Mouse (Mus musculus): Measurements from ENCODE around the gene Gm11938. TPM values are rescaled to one million over a fixed set of nuclear protein-coding genes. Genes with fewer than 3 reads are reported as not detected.

Gene Gm11938
- total and polyA plus RNA-seq, 2 experiments from 2014 or later, result not detected

- 97% methylated on average over 7 of the region's 7 CpGs for WGBS
- no peaks in the 10 kb centered on the region for H3K36me3 ChIP-seq (ENCODE audit: insufficient read depth, low read length)
- TF ChIP-seq CTCF (IDR thresholded peaks at IDR 0.05), result no peak
Measured at GRCm38 (mm10) chr11:99566530-99566929, 36.6 kb downstream of the Gm11938 start, which contains the start of gene Krtap3-1. Gene Krtap3-1 (minus strand): TSS chr11:99566630.

GRCm38 (mm10) chr11:99562580-99562979 lies 40.5 kb downstream of the Gm11938 start:
- 84% methylated on average over 6 of the region's 6 CpGs for WGBS
- Histone ChIP-seq H3K4me2 (ENCODE audit: low read depth, low read length, poor library complexity, severe bottlenecking) (no peak overlapping the region), H3K4me3 (ENCODE audit: low read depth, low read length) (no peak overlapping the region), H3K4me1 (ENCODE audit: insufficient read depth, low read length) (no peaks in the 10 kb centered on the region), H3K9ac (replicated peaks; ENCODE audit: low read length, poor library complexity, severe bottlenecking) (no peak overlapping the region), H3K27ac (ENCODE audit: low read depth, low read length) (no peak overlapping the region), H3K9me3 (ENCODE audit: low read length) (no peaks in the 10 kb centered on the region), H3K36me3 (ENCODE audit: insufficient read depth, low read length) (no peaks in the 10 kb centered on the region), H3K27me3 (ENCODE audit: insufficient read depth, low read length) (no peaks in the 10 kb centered on the region)
- DNase-seq (ENCODE audit: low spot score) (no peak), ATAC-seq (ENCODE audit: low FRiP score) (no peak)
- TF ChIP-seq CTCF (IDR thresholded peaks at IDR 0.05), result no peak

More at GRCm38 (mm10) chr11:99566530-99566929, 36.6 kb downstream of the Gm11938 start, which contains the start of gene Krtap3-1:
- no peak for ATAC-seq (ENCODE audit: low FRiP score)
- Histone ChIP-seq H3K9me3 (ENCODE audit: low read length) (no peaks in the 10 kb centered on the region), H3K27me3 (ENCODE audit: insufficient read depth, low read length) (no peaks in the 10 kb centered on the region), H3K27ac (ENCODE audit: low read depth, low read length) (no peak within 1 kb of the TSS), H3K4me2 (ENCODE audit: low read depth, low read length, poor library complexity, severe bottlenecking) (no peak within 1 kb of the TSS), H3K4me1 (ENCODE audit: insufficient read depth, low read length) (no peaks in the 10 kb centered on the region), H3K9ac (replicated peaks; ENCODE audit: low read length, poor library complexity, severe bottlenecking) (no peak within 1 kb of the TSS), H3K4me3 (ENCODE audit: low read depth, low read length) (no peak within 1 kb of the TSS)
- no peak for DNase-seq (ENCODE audit: low spot score)

- no peak within 1 kb of the TSS for H3K9ac ChIP-seq (replicated peaks; ENCODE audit: low read length, poor library complexity, severe bottlenecking)
- WGBS, result 90% methylated on average over 9 of the region's 9 CpGs
- no peaks in the 10 kb centered on the region for H3K27me3 ChIP-seq (ENCODE audit: insufficient read depth, low read length)
- H3K36me3 ChIP-seq (ENCODE audit: insufficient read depth, low read length), result no peaks in the 10 kb centered on the region
- no peak within 1 kb of the TSS for H3K4me3 ChIP-seq (ENCODE audit: low read depth, low read length)
- no peak within 1 kb of the TSS for H3K27ac ChIP-seq (ENCODE audit: low read depth, low read length)
- H3K9me3 ChIP-seq (ENCODE audit: low read length), result no peaks in the 10 kb centered on the region
- H3K4me1 ChIP-seq (ENCODE audit: insufficient read depth, low read length), result no peaks in the 10 kb centered on the region
- H3K4me2 ChIP-seq (ENCODE audit: low read depth, low read length, poor library complexity, severe bottlenecking), result no peak within 1 kb of the TSS
- no peak for TF ChIP-seq CTCF (IDR thresholded peaks at IDR 0.05)
- DNase-seq (ENCODE audit: low spot score) (no peak), ATAC-seq (ENCODE audit: low FRiP score) (no peak)
Measured at GRCm38 (mm10) chr11:99559366-99559765, 43.7 kb downstream of the Gm11938 start, which contains the start of gene Gm11939. Gene Gm11939 (minus strand): TSS chr11:99559466.

GRCm38 (mm10) chr11:99557976-99558745 lies 44.9 kb downstream of the Gm11938 start:
- H3K9ac ChIP-seq (replicated peaks; ENCODE audit: low read length, poor library complexity, severe bottlenecking), result no peak overlapping the region
- H3K27ac ChIP-seq (ENCODE audit: low read depth, low read length), result no peak overlapping the region
- 85% methylated on average over 3 of the region's 3 CpGs for WGBS
- no peaks in the 10 kb centered on the region for H3K4me1 ChIP-seq (ENCODE audit: insufficient read depth, low read length)
- no peaks in the 10 kb centered on the region for H3K36me3 ChIP-seq (ENCODE audit: insufficient read depth, low read length)
- H3K9me3 ChIP-seq (ENCODE audit: low read length), result no peaks in the 10 kb centered on the region
- no peak for TF ChIP-seq CTCF (IDR thresholded peaks at IDR 0.05)
- H3K4me3 ChIP-seq (ENCODE audit: low read depth, low read length), result no peak overlapping the region
- ATAC-seq (ENCODE audit: low FRiP score), result no peak
- H3K4me2 ChIP-seq (ENCODE audit: low read depth, low read length, poor library complexity, severe bottlenecking), result no peak overlapping the region
- no peak for DNase-seq (ENCODE audit: low spot score)
- no peaks in the 10 kb centered on the region for H3K27me3 ChIP-seq (ENCODE audit: insufficient read depth, low read length)

- Histone ChIP-seq H3K4me3 (ENCODE audit: low read depth, low read length) (no peak within 1 kb of the TSS), H3K4me1 (ENCODE audit: insufficient read depth, low read length) (no peaks in the 10 kb centered on the region), H3K9ac (replicated peaks; ENCODE audit: low read length, poor library complexity, severe bottlenecking) (no peak within 1 kb of the TSS), H3K27me3 (ENCODE audit: insufficient read depth, low read length) (no peaks in the 10 kb centered on the region), H3K4me2 (ENCODE audit: low read depth, low read length, poor library complexity, severe bottlenecking) (no peak within 1 kb of the TSS), H3K36me3 (ENCODE audit: insufficient read depth, low read length) (no peaks in the 10 kb centered on the region), H3K27ac (ENCODE audit: low read depth, low read length) (no peak within 1 kb of the TSS), H3K9me3 (ENCODE audit: low read length) (no peaks in the 10 kb centered on the region)
- TF ChIP-seq CTCF (IDR thresholded peaks at IDR 0.05), result no peak
- 90% methylated on average over 2 of the region's 2 CpGs for WGBS
- DNase-seq (ENCODE audit: low spot score) (no peak), ATAC-seq (ENCODE audit: low FRiP score) (no peak)
Measured at GRCm38 (mm10) chr11:99556753-99557152, 46.4 kb downstream of the Gm11938 start, which contains the start of gene Krtap3-2. Gene Krtap3-2 (minus strand): TSS chr11:99556853.

- H3K9ac ChIP-seq (replicated peaks; ENCODE audit: low read length, poor library complexity, severe bottlenecking), result no peak overlapping the region
- WGBS, result 86% methylated on average over 2 of the region's 2 CpGs
- ATAC-seq (ENCODE audit: low FRiP score), result no peak
Measured at GRCm38 (mm10) chr11:99556195-99556594, 46.9 kb downstream of the Gm11938 start.

More at GRCm38 (mm10) chr11:99556195-99556594, 46.9 kb downstream of the Gm11938 start:
- Histone ChIP-seq H3K27me3 (ENCODE audit: insufficient read depth, low read length) (no peaks in the 10 kb centered on the region), H3K27ac (ENCODE audit: low read depth, low read length) (no peak overlapping the region), H3K36me3 (ENCODE audit: insufficient read depth, low read length) (no peaks in the 10 kb centered on the region), H3K4me2 (ENCODE audit: low read depth, low read length, poor library complexity, severe bottlenecking) (no peak overlapping the region), H3K4me1 (ENCODE audit: insufficient read depth, low read length) (no peaks in the 10 kb centered on the region), H3K9me3 (ENCODE audit: low read length) (no peaks in the 10 kb centered on the region), H3K4me3 (ENCODE audit: low read depth, low read length) (no peak overlapping the region)
- TF ChIP-seq CTCF (IDR thresholded peaks at IDR 0.05), result no peak
- DNase-seq (ENCODE audit: low spot score), result no peak

Other genes starting within 250 kb of the Gm11938 start
Only the 30 nearest of the 36 such genes appear.
- 2.0 TPM in 1 of 2 replicates, not detected in the other for gene Krt12, start 181.0 kb downstream of the Gm11938 start, total RNA-seq (2014; rRNA removed)
- 0.21 and 0.31 TPM in 2 replicates for gene Krt12, start 181.0 kb downstream of the Gm11938 start, polyA plus RNA-seq (2015; fragmentation: Nextera tagmentation; extraction: Ambion mirVana)
- not detected in 2 replicates for gene Krt20, start 165.2 kb downstream of the Gm11938 start, total RNA-seq (2014; rRNA removed)
- 0.13 and 0.36 TPM in 2 replicates for gene Krt20, start 165.2 kb downstream of the Gm11938 start, polyA plus RNA-seq (2015; fragmentation: Nextera tagmentation; extraction: Ambion mirVana)
- 0.16 TPM in 1 of 2 replicates, not detected in the other for gene Krt23, start 110.2 kb downstream of the Gm11938 start, total RNA-seq (2014; rRNA removed)
- 0.32 TPM in 1 of 2 replicates, not detected in the other for gene Krt23, start 110.2 kb downstream of the Gm11938 start, polyA plus RNA-seq (2015; fragmentation: Nextera tagmentation; extraction: Ambion mirVana)
- not detected in 2 replicates for gene Krt39, start 82.0 kb downstream of the Gm11938 start, total RNA-seq (2014; rRNA removed)
- gene Krt39, start 82.0 kb downstream of the Gm11938 start, polyA plus RNA-seq (2015; fragmentation: Nextera tagmentation; extraction: Ambion mirVana), result not detected in 2 replicates
- not detected in 2 replicates for gene Krt40, start 60.1 kb downstream of the Gm11938 start, total RNA-seq (2014; rRNA removed)
- not detected in 2 replicates for gene Krt40, start 60.1 kb downstream of the Gm11938 start, polyA plus RNA-seq (2015; fragmentation: Nextera tagmentation; extraction: Ambion mirVana)
- not detected in 2 replicates for gene Krtap3-3, start 52.4 kb downstream of the Gm11938 start, total RNA-seq (2014; rRNA removed)
- gene Krtap3-3, start 52.4 kb downstream of the Gm11938 start, polyA plus RNA-seq (2015; fragmentation: Nextera tagmentation; extraction: Ambion mirVana), result not detected in 2 replicates
- not detected in 2 replicates for gene Krtap3-2, start 46.5 kb downstream of the Gm11938 start, total RNA-seq (2014; rRNA removed)
- not detected in 2 replicates for gene Krtap3-2, start 46.5 kb downstream of the Gm11938 start, polyA plus RNA-seq (2015; fragmentation: Nextera tagmentation; extraction: Ambion mirVana)
- gene Gm11939, start 43.8 kb downstream of the Gm11938 start, total RNA-seq (2014; rRNA removed), result not detected in 2 replicates
- gene Gm11939, start 43.8 kb downstream of the Gm11938 start, polyA plus RNA-seq (2015; fragmentation: Nextera tagmentation; extraction: Ambion mirVana), result not detected in 2 replicates
- gene Krtap3-1, start 36.7 kb downstream of the Gm11938 start, total RNA-seq (2014; rRNA removed), result not detected in 2 replicates
- not detected in 2 replicates for gene Krtap3-1, start 36.7 kb downstream of the Gm11938 start, polyA plus RNA-seq (2015; fragmentation: Nextera tagmentation; extraction: Ambion mirVana)
- not detected in 2 replicates for gene Krtap1-5, start 22.3 kb downstream of the Gm11938 start, total RNA-seq (2014; rRNA removed)
- gene Krtap1-5, start 22.3 kb downstream of the Gm11938 start, polyA plus RNA-seq (2015; fragmentation: Nextera tagmentation; extraction: Ambion mirVana), result not detected in 2 replicates
- not detected in 2 replicates for gene Krtap1-4, start 19.7 kb downstream of the Gm11938 start, total RNA-seq (2014; rRNA removed)
- not detected in 2 replicates for gene Krtap1-4, start 19.7 kb downstream of the Gm11938 start, polyA plus RNA-seq (2015; fragmentation: Nextera tagmentation; extraction: Ambion mirVana)
- gene Krtap1-3, start 12.0 kb downstream of the Gm11938 start, total RNA-seq (2014; rRNA removed), result not detected in 2 replicates
- not detected in 2 replicates for gene Krtap1-3, start 12.0 kb downstream of the Gm11938 start, polyA plus RNA-seq (2015; fragmentation: Nextera tagmentation; extraction: Ambion mirVana)
- gene Krtap9-3, start 5.2 kb downstream of the Gm11938 start, total RNA-seq (2014; rRNA removed), result not detected in 2 replicates
- not detected in 2 replicates for gene Krtap9-3, start 5.2 kb downstream of the Gm11938 start, polyA plus RNA-seq (2015; fragmentation: Nextera tagmentation; extraction: Ambion mirVana)
- gene Gm11937, start 6.9 kb upstream of the Gm11938 start, total RNA-seq (2014; rRNA removed), result not detected in 2 replicates
- not detected in 2 replicates for gene Gm11937, start 6.9 kb upstream of the Gm11938 start, polyA plus RNA-seq (2015; fragmentation: Nextera tagmentation; extraction: Ambion mirVana)
- not detected in 2 replicates for gene Krtap2-4, start 11.5 kb upstream of the Gm11938 start, total RNA-seq (2014; rRNA removed)
- not detected in 2 replicates for gene Krtap2-4, start 11.5 kb upstream of the Gm11938 start, polyA plus RNA-seq (2015; fragmentation: Nextera tagmentation; extraction: Ambion mirVana)
- gene Gm11562, start 17.1 kb upstream of the Gm11938 start, total RNA-seq (2014; rRNA removed), result not detected in 2 replicates
- not detected in 2 replicates for gene Gm11562, start 17.1 kb upstream of the Gm11938 start, polyA plus RNA-seq (2015; fragmentation: Nextera tagmentation; extraction: Ambion mirVana)
- not detected in 2 replicates for gene Krtap4-1, start 24.9 kb upstream of the Gm11938 start, total RNA-seq (2014; rRNA removed)
- not detected in 2 replicates for gene Krtap4-1, start 24.9 kb upstream of the Gm11938 start, polyA plus RNA-seq (2015; fragmentation: Nextera tagmentation; extraction: Ambion mirVana)
- gene Krtap4-2, start 31.8 kb upstream of the Gm11938 start, total RNA-seq (2014; rRNA removed), result not detected in 2 replicates
- not detected in 2 replicates for gene Krtap4-2, start 31.8 kb upstream of the Gm11938 start, polyA plus RNA-seq (2015; fragmentation: Nextera tagmentation; extraction: Ambion mirVana)
- gene Krtap4-7, start 40.8 kb upstream of the Gm11938 start, total RNA-seq (2014; rRNA removed), result not detected in 2 replicates
- not detected in 2 replicates for gene Krtap4-7, start 40.8 kb upstream of the Gm11938 start, polyA plus RNA-seq (2015; fragmentation: Nextera tagmentation; extraction: Ambion mirVana)
- not detected in 2 replicates for gene Gm11555, start 46.9 kb upstream of the Gm11938 start, total RNA-seq (2014; rRNA removed)
- not detected in 2 replicates for gene Gm11555, start 46.9 kb upstream of the Gm11938 start, polyA plus RNA-seq (2015; fragmentation: Nextera tagmentation; extraction: Ambion mirVana)
- gene Gm11563, start 55.7 kb upstream of the Gm11938 start, total RNA-seq (2014; rRNA removed), result not detected in 2 replicates
- gene Gm11563, start 55.7 kb upstream of the Gm11938 start, polyA plus RNA-seq (2015; fragmentation: Nextera tagmentation; extraction: Ambion mirVana), result not detected in 2 replicates
- not detected in 2 replicates for gene Krtap4-6, start 62.7 kb upstream of the Gm11938 start, total RNA-seq (2014; rRNA removed)
- not detected in 2 replicates for gene Krtap4-6, start 62.7 kb upstream of the Gm11938 start, polyA plus RNA-seq (2015; fragmentation: Nextera tagmentation; extraction: Ambion mirVana)
- not detected in 2 replicates for gene Gm14190, start 87.4 kb upstream of the Gm11938 start, total RNA-seq (2014; rRNA removed)
- gene Gm14190, start 87.4 kb upstream of the Gm11938 start, polyA plus RNA-seq (2015; fragmentation: Nextera tagmentation; extraction: Ambion mirVana), result not detected in 2 replicates
- gene Gm14180, start 131.0 kb upstream of the Gm11938 start, total RNA-seq (2014; rRNA removed), result not detected in 2 replicates
- not detected in 2 replicates for gene Gm14180, start 131.0 kb upstream of the Gm11938 start, polyA plus RNA-seq (2015; fragmentation: Nextera tagmentation; extraction: Ambion mirVana)
- not detected in 2 replicates for gene Gm11595, start 169.6 kb upstream of the Gm11938 start, total RNA-seq (2014; rRNA removed)
- not detected in 2 replicates for gene Gm11595, start 169.6 kb upstream of the Gm11938 start, polyA plus RNA-seq (2015; fragmentation: Nextera tagmentation; extraction: Ambion mirVana)
- gene Krtap4-8, start 177.4 kb upstream of the Gm11938 start, total RNA-seq (2014; rRNA removed), result not detected in 2 replicates
- not detected in 2 replicates for gene Krtap4-8, start 177.4 kb upstream of the Gm11938 start, polyA plus RNA-seq (2015; fragmentation: Nextera tagmentation; extraction: Ambion mirVana)
- gene Krtap4-9, start 181.9 kb upstream of the Gm11938 start, total RNA-seq (2014; rRNA removed), result not detected in 2 replicates
- not detected in 2 replicates for gene Krtap4-9, start 181.9 kb upstream of the Gm11938 start, polyA plus RNA-seq (2015; fragmentation: Nextera tagmentation; extraction: Ambion mirVana)
- not detected in 2 replicates for gene Gm11596, start 190.2 kb upstream of the Gm11938 start, total RNA-seq (2014; rRNA removed)
- not detected in 2 replicates for gene Gm11596, start 190.2 kb upstream of the Gm11938 start, polyA plus RNA-seq (2015; fragmentation: Nextera tagmentation; extraction: Ambion mirVana)
- gene Gm11569, start 195.6 kb upstream of the Gm11938 start, total RNA-seq (2014; rRNA removed), result not detected in 2 replicates
- not detected in 2 replicates for gene Gm11569, start 195.6 kb upstream of the Gm11938 start, polyA plus RNA-seq (2015; fragmentation: Nextera tagmentation; extraction: Ambion mirVana)
- gene Gm11554, start 201.1 kb upstream of the Gm11938 start, total RNA-seq (2014; rRNA removed), result not detected in 2 replicates
- gene Gm11554, start 201.1 kb upstream of the Gm11938 start, polyA plus RNA-seq (2015; fragmentation: Nextera tagmentation; extraction: Ambion mirVana), result not detected in 2 replicates